Mouse (Mus musculus) adrenal gland, postnatal 25 days (tissue): ENCODE data around the gene Dlst. TPM values are rescaled to one million over a fixed set of nuclear protein-coding genes. Genes with fewer than 3 reads are reported as not detected.

Experiments
- DNase-seq: peaks from one replicate; pipeline ENCODE4 v3.0.0; 2021; ENCODE audit warnings: mixed read lengths
- total RNA-seq: library from RNA; stranded (reverse); gene quantifications from 2 replicates; pipeline ENCODE4 v1.2.3, GENCODE M21; 2021

The Dlst gene
- total RNA-seq, 1 experiment from 2014 or later: 288 TPM

GRCm38 (mm10) chr12:85151002-85151774 lies 40.6 kb downstream of the Dlst start, which contains the start of gene Rps6kl1:
TSS of gene Rps6kl1 (minus strand) at chr12:85151264.
- peak; percentile 44 for DNase-seq

- DNase-seq: no peak
Observed at GRCm38 (mm10) chr12:85153011-85153410, 42.4 kb downstream of the Dlst start.

- DNase-seq: no peak
Observed at GRCm38 (mm10) chr12:85156324-85156723, 45.7 kb downstream of the Dlst start.

GRCm38 (mm10) chr12:85157797-85158460 lies 47.3 kb downstream of the Dlst start:
- DNase-seq: no peak

GRCm38 (mm10) chr12:85158801-85159200 lies 48.2 kb downstream of the Dlst start:
- DNase-seq: no peak

GRCm38 (mm10) chr12:85159592-85159991 lies 49.0 kb downstream of the Dlst start:
- DNase-seq: no peak

GRCm38 (mm10) chr12:85164996-85165395 lies 54.4 kb downstream of the Dlst start:
- no peak for DNase-seq

- DNase-seq: no peak
Observed at GRCm38 (mm10) chr12:85166631-85167030, 56.0 kb downstream of the Dlst start.

GRCm38 (mm10) chr12:85169117-85169858 lies 58.7 kb downstream of the Dlst start:
- DNase-seq: peak; percentile 90

GRCm38 (mm10) chr12:85169877-85170276 lies 59.2 kb downstream of the Dlst start:
- DNase-seq: no peak

GRCm38 (mm10) chr12:85170284-85170947 lies 59.8 kb downstream of the Dlst start:
- DNase-seq: no peak

- no peak for DNase-seq
Observed at GRCm38 (mm10) chr12:85170948-85171307, 60.3 kb downstream of the Dlst start.

GRCm38 (mm10) chr12:85174016-85174415 lies 63.4 kb downstream of the Dlst start:
- DNase-seq: no peak

GRCm38 (mm10) chr12:85175087-85175675 lies 64.5 kb downstream of the Dlst start:
- DNase-seq: no peak

GRCm38 (mm10) chr12:85175926-85176845 lies 65.6 kb downstream of the Dlst start:
- DNase-seq: no peak

GRCm38 (mm10) chr12:85176846-85177523 lies 66.4 kb downstream of the Dlst start:
- peak; percentile 51 for DNase-seq

- no peak for DNase-seq
Observed at GRCm38 (mm10) chr12:85177740-85178239, 67.2 kb downstream of the Dlst start, which contains the start of gene Pgf. TSS of gene Pgf (minus strand) at chr12:85177790.

- DNase-seq: no peak
Observed at GRCm38 (mm10) chr12:85178294-85178693, 67.7 kb downstream of the Dlst start.

- DNase-seq: no peak
Observed at GRCm38 (mm10) chr12:85181475-85182344, 71.1 kb downstream of the Dlst start.
